Mouse (Mus musculus): ENCODE measurements at regions not wholly inside any gene's neighbourhood (a gene's known extent, or its start where the extent isn't known, plus 50 kb on each side); places are given as distances from the start of the nearest gene placed in this dataset.

DNA sequence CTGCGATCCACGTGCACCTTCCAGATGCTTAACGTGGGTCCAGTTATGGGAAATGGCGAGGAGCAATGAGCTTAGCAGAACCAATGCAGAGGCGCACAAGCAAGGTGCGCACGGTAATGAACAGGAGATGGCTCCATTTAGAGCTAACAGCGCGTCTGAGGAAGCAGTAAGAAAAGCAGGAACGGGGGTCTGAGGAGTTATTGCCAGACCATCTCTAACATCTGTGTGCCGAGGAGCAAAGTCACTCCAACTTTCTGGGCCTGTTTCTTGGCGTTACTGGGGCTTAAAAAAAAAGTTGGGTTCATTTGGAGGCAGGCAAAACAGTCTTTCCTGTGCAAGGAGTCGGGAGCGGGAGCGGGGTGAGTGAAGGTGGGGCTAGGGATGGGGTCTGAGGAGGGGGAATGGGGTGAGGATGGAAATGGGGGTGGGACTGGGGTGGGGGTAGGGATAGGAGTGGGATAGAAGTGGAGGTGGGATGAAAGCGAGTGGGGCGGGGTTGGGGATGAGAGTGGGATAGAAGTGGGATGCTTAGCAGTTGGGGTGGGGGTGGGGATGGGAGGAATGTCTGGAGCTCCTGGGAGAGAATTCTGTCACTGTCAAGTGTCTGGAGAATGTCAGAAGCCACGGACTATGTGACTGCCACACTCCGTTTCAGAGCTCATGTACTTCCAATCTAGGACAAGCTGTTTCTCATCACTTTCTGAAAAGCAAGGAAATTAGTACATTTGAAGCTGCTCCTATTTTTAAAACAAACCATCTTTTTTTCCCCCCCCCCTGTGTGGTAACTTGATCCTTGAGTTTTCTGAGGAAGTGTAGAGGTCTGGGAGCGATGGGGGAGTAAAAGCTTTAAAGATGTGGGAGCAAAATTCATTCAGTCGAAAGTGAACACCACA lies 225.6 kb upstream of the Ccdc122 start:
- TF ChIP-seq CTCF (conservative IDR thresholded peaks at IDR 0.05; ENCODE audit: low read length) (no peak), NANOG (IDR thresholded peaks at IDR 0.05; ENCODE audit: borderline replicate concordance, low read length) (no peak), POU5F1 (IDR thresholded peaks at IDR 0.05; ENCODE audit: borderline replicate concordance, low read length) (no peak)
- Histone ChIP-seq H3K36me3 (ENCODE audit: insufficient read depth, low read length) (no peaks in the 10 kb centered on the region), H3K9me3 (ENCODE audit: low read length) (no peaks in the 10 kb centered on the region; the same call in 1 of the 2 replicates), H3K4me3 (replicated peaks; ENCODE audit: low read length) (peak overlapping the region; percentile 48; the same call in 1 of the 2 replicates), H3K4me1 (replicated peaks; ENCODE audit: low read depth, low read length) (peaks cover 12% of the 10 kb centered on the region), H3K27me3 (ENCODE audit: insufficient read depth, low read length) (peaks cover 37% of the 10 kb centered on the region)

DNA sequence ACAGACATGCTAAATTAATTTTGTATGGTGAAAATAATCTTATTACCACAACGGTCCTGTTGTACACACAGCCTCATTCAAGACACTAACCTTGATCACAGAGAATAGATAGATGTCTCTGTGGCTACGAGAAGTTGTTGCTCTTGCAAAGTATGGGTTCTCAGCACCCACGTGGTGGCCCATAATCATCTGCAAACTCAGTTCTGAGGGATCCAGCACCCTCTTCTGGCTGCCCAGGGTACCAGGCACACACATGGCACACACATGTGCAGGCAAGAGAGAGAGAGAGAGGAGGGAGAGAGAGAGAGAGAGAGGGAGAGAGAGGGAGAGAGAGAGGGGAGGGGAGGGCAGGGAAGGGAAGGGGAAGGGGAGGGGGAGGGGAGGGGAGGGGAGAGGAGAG lies 226.5 kb upstream of the Ccdc122 start:
- H3K9me3 ChIP-seq (ENCODE audit: low read length), result no peaks in the 10 kb centered on the region; the same call in 1 of the 2 replicates
- H3K36me3 ChIP-seq (ENCODE audit: insufficient read depth, low read length), result no peaks in the 10 kb centered on the region
- TF ChIP-seq NANOG (IDR thresholded peaks at IDR 0.05; ENCODE audit: borderline replicate concordance, low read length), result no peak
- no peak for TF ChIP-seq CTCF (conservative IDR thresholded peaks at IDR 0.05; ENCODE audit: low read length)
- no peak for TF ChIP-seq POU5F1 (IDR thresholded peaks at IDR 0.05; ENCODE audit: borderline replicate concordance, low read length)

DNA sequence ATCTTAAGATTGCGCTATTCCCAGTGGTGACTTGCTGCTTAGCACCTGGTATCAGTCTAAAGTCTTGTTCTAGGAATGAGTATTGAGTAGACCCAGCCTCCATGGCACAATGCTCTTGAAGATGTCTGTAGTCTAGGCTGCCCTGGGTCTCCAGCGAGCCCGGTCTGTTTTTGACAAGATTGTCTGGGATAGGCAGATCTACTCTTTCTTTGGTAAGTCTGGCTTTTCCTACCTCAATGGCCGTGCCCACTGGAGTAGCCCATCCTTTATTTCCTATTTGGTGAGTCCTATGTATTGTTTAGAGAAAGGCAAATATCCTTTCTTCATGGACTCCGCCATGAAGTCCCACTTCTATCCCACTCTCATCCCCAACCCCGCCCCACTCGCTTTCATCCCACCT lies 227.2 kb upstream of the Ccdc122 start:
- Histone ChIP-seq H3K4me1 (replicated peaks; ENCODE audit: low read depth, low read length) (peaks cover 12% of the 10 kb centered on the region), H3K4me3 (replicated peaks; ENCODE audit: low read length) (no peak overlapping the region), H3K27me3 (ENCODE audit: insufficient read depth, low read length) (peaks cover 33% of the 10 kb centered on the region), H3K9me3 (ENCODE audit: low read length) (no peaks in the 10 kb centered on the region; the same call in 1 of the 2 replicates), H3K36me3 (ENCODE audit: insufficient read depth, low read length) (no peaks in the 10 kb centered on the region)
- TF ChIP-seq NANOG (IDR thresholded peaks at IDR 0.05; ENCODE audit: borderline replicate concordance, low read length) (no peak), POU5F1 (IDR thresholded peaks at IDR 0.05; ENCODE audit: borderline replicate concordance, low read length) (no peak), CTCF (conservative IDR thresholded peaks at IDR 0.05; ENCODE audit: low read length) (no peak)

More for the DNA sequence above, 226.5 kb upstream of the Ccdc122 start:
- peaks cover 12% of the 10 kb centered on the region for H3K4me1 ChIP-seq (replicated peaks; ENCODE audit: low read depth, low read length)
- H3K4me3 ChIP-seq (replicated peaks; ENCODE audit: low read length), result no peak overlapping the region
- H3K27me3 ChIP-seq (ENCODE audit: insufficient read depth, low read length), result peaks cover 33% of the 10 kb centered on the region

DNA sequence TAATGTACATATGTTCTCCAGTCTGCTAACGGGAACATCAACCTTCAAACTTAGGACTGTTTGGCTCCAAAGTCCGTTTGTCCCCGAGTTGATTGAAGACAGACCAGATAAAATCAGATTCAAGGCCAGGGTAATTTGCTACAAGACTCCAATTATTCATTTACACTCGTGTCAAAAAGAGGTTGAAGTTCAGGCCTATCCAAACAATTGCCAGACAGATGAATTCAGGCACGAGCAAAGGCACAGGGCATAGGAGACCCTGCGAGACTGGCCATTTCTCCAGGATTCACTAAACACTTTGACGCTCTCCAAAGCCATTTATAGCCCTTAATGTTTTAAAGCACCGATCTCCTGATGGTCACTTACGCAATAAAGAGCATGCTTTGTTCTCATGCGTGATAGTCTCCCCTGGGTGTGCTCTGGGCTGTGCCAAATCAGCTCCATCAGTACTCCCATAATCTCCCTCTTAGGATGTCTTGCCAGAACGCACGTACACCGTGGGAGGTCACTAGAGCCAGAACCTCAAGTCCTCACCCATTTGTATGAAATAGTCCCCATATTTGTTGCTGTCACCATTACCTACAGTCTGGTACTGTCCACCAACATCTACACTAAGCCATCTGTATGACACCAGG lies 231.3 kb upstream of the Ccdc122 start:
- H3K4me3 ChIP-seq (replicated peaks; ENCODE audit: low read length), result no peak overlapping the region
- H3K36me3 ChIP-seq (ENCODE audit: insufficient read depth, low read length), result no peaks in the 10 kb centered on the region
- no peak for TF ChIP-seq POU5F1 (IDR thresholded peaks at IDR 0.05; ENCODE audit: borderline replicate concordance, low read length)
- TF ChIP-seq NANOG (IDR thresholded peaks at IDR 0.05; ENCODE audit: borderline replicate concordance, low read length), result no peak
- no peak for TF ChIP-seq CTCF (conservative IDR thresholded peaks at IDR 0.05; ENCODE audit: low read length)
- no peaks in the 10 kb centered on the region; the same call in 1 of the 2 replicates for H3K9me3 ChIP-seq (ENCODE audit: low read length)
- no peaks in the 10 kb centered on the region for H3K4me1 ChIP-seq (replicated peaks; ENCODE audit: low read depth, low read length)
- H3K27me3 ChIP-seq (ENCODE audit: insufficient read depth, low read length), result peaks cover 15% of the 10 kb centered on the region

DNA sequence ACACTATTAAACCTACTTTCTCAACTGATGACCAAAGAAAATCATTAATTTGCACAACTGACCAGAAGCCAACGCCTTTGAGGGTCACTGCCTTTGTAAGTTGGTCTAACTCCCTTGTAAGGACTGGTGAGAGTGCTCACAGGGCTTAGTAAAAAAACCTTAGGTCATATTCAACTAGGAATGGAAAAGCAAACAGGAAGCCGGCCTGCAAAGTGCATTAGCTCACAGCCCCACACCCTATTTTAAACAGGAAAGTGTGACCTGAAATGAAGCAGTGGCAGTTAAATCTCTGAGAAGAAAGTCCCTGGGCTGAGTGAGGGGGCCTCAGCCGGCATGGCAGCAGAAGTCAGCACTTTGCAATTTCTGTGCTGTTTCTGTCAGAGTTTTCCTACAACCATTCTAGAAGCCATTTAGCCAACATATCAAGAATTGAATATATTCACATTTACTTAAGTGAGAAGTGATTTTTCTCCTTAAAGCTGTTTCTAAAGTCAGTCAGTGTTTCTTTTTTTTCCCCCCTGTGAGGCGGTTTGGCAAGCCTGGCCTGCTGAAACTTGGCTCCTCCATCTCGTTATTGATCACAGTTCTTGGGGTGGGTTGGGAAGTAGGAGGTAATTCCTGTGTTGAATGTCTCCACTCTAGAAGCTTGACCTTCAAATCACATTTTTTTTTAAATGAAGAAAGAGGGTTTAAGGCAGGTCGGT lies 232.0 kb upstream of the Ccdc122 start:
- Histone ChIP-seq H3K27me3 (ENCODE audit: insufficient read depth, low read length) (peaks cover 15% of the 10 kb centered on the region), H3K4me3 (replicated peaks; ENCODE audit: low read length) (no peak overlapping the region), H3K36me3 (ENCODE audit: insufficient read depth, low read length) (no peaks in the 10 kb centered on the region), H3K4me1 (replicated peaks; ENCODE audit: low read depth, low read length) (no peaks in the 10 kb centered on the region), H3K9me3 (ENCODE audit: low read length) (no peaks in the 10 kb centered on the region)
- TF ChIP-seq POU5F1 (IDR thresholded peaks at IDR 0.05; ENCODE audit: borderline replicate concordance, low read length) (no peak), NANOG (IDR thresholded peaks at IDR 0.05; ENCODE audit: borderline replicate concordance, low read length) (no peak), CTCF (conservative IDR thresholded peaks at IDR 0.05; ENCODE audit: low read length) (no peak)

DNA sequence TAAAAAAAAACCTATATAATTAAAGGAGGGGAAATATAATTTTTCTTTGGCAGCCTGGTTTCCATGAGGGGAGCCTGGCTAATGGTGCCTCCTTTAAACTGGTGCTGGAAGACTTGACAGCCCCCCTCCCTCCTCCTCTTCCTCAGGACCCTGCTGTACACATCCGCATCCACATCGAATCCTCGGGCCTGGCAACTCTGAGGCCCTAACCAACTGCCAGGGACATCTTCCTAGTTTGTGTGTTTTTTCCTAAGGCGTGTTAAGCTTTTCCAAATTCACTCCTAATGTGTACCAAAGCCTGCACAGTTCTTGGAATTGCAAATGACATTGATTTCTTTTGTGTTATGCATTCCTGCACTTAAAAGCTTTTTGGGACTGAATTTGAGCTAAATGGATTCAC lies 236.4 kb upstream of the Ccdc122 start:
- Histone ChIP-seq H3K27me3 (ENCODE audit: insufficient read depth, low read length) (peaks cover 7% of the 10 kb centered on the region; the same call in 1 of the 2 replicates), H3K4me3 (replicated peaks; ENCODE audit: low read length) (no peak overlapping the region)
- TF ChIP-seq NANOG (IDR thresholded peaks at IDR 0.05; ENCODE audit: borderline replicate concordance, low read length) (no peak), POU5F1 (IDR thresholded peaks at IDR 0.05; ENCODE audit: borderline replicate concordance, low read length) (no peak), CTCF (conservative IDR thresholded peaks at IDR 0.05; ENCODE audit: low read length) (no peak)

DNA sequence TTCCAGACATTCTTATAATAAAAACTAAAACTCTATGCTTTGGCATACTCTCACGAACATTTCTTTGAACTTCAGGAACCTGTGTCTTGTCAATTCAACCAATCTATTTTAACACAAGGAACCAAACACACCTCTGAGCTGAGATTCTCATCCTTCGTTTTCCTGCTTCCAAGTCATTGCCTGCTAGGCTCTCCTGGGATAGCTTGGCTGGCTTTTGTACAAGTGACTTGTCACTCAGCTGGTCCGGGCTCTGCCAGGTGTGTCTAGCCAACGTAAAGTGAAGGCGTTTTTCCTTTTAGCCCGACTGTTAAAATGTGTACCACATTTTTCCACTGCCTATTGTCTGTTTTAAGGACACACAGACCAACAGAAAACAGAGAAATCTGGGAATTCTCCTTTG lies 236.8 kb upstream of the Ccdc122 start:
- H3K4me1 ChIP-seq (replicated peaks; ENCODE audit: low read depth, low read length), result no peaks in the 10 kb centered on the region
- no peak overlapping the region for H3K4me3 ChIP-seq (replicated peaks; ENCODE audit: low read length)
- H3K36me3 ChIP-seq (ENCODE audit: insufficient read depth, low read length), result no peaks in the 10 kb centered on the region
- H3K9me3 ChIP-seq (ENCODE audit: low read length), result no peaks in the 10 kb centered on the region
- H3K27me3 ChIP-seq (ENCODE audit: insufficient read depth, low read length), result peaks cover 7% of the 10 kb centered on the region; the same call in 1 of the 2 replicates
- TF ChIP-seq NANOG (IDR thresholded peaks at IDR 0.05; ENCODE audit: borderline replicate concordance, low read length), result no peak
- TF ChIP-seq POU5F1 (IDR thresholded peaks at IDR 0.05; ENCODE audit: borderline replicate concordance, low read length), result no peak
- TF ChIP-seq CTCF (conservative IDR thresholded peaks at IDR 0.05; ENCODE audit: low read length), result no peak

More for the DNA sequence above, 236.4 kb upstream of the Ccdc122 start:
- Histone ChIP-seq H3K9me3 (ENCODE audit: low read length) (no peaks in the 10 kb centered on the region), H3K36me3 (ENCODE audit: insufficient read depth, low read length) (no peaks in the 10 kb centered on the region), H3K4me1 (replicated peaks; ENCODE audit: low read depth, low read length) (no peaks in the 10 kb centered on the region)

DNA sequence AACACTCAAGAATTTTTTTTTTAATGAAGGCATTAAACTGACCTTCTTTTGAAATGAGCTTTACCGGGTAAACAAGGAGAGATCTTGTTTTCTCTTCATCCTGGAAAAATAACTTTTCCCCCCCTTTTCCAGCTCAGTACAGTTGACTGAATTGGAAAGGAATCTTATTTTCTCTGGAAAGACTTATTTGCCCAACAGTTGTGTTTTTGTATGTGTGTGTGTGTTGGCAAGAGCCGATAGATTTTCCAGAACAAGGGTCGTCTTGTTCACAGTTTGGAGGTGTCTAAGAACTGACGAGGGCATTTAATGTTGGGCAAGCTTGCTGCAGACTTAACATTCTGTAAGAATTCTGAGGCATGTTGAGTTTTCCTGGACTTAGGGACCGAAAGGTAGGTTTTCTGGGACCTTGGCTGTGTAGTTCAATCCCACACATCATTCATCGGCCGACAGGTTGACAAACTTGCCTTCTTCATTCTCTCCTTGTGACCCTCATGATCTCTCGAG lies 237.6 kb upstream of the Ccdc122 start:
- H3K27me3 ChIP-seq (ENCODE audit: insufficient read depth, low read length), result peaks cover 6% of the 10 kb centered on the region; the same call in 1 of the 2 replicates
- H3K4me3 ChIP-seq (replicated peaks; ENCODE audit: low read length), result no peak overlapping the region
- H3K4me1 ChIP-seq (replicated peaks; ENCODE audit: low read depth, low read length), result no peaks in the 10 kb centered on the region
- no peaks in the 10 kb centered on the region for H3K9me3 ChIP-seq (ENCODE audit: low read length)
- TF ChIP-seq NANOG (IDR thresholded peaks at IDR 0.05; ENCODE audit: borderline replicate concordance, low read length), result no peak
- no peak for TF ChIP-seq POU5F1 (IDR thresholded peaks at IDR 0.05; ENCODE audit: borderline replicate concordance, low read length)
- no peak for TF ChIP-seq CTCF (conservative IDR thresholded peaks at IDR 0.05; ENCODE audit: low read length)
- no peaks in the 10 kb centered on the region for H3K36me3 ChIP-seq (ENCODE audit: insufficient read depth, low read length)

Measured in E14TG2a.4 (cell line).